In the genomic region with DNA sequence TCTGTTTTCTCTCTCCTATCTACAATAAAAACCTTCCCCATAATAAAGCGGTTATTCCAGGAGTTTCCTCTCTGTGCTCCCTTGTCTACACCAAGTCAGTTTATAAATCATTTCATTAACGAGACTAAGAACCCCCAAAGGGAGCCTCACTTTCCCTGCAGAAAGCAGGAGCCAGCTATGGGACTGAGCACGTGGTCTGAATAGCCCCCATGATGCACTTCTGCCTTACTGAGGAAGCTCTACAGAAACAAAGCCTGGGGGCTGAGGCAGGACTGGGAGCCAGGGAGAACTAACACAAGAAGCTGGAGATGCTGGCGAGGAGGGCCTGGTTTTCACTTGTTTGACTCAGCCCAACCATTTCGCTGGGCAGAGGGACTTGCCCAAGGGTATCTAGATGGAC, we compare ENCODE assay signal across 15 mouse cellular contexts. TPM values are rescaled to one million over a fixed set of nuclear protein-coding genes. Genes with fewer than 3 reads are reported as not detected.
DNase-seq lines count a peak whose midpoint lies in the region; ATAC-seq lines count a peak whose summit lies in the region.
"Had no signal": no experiment of that assay in that cellular context is flagged by ENCODE, and none has a peak within 500 bp of the region (broad histone marks: within the 10 kb centered on the region; RNA-seq: fewer than 3 reads in every experiment).

No protein-coding gene starts in this region.

- no peaks in the 10 kb centered on the region for H3K27me3 ChIP-seq in kidney, embryonic 15.5 days
- H3K27me3 ChIP-seq in neural tube, embryonic 13.5 days: no peaks in the 10 kb centered on the region
- H3K27me3 ChIP-seq in limb, embryonic 10.5 days (ENCODE audit: low read depth, poor library complexity, severe bottlenecking): no peaks in the 10 kb centered on the region

- WGBS in kidney, embryonic 15.5 days: 48% methylated on average over 5 of the region's 5 CpGs
- 34% methylated on average over 5 of the region's 5 CpGs for WGBS in neural tube, embryonic 13.5 days
- 52% methylated on average over 5 of the region's 5 CpGs for WGBS in limb, embryonic 10.5 days

- 0 out of 2 replicates have a peak overlapping the region, but pooled peaks have one; percentile 1 for H3K27ac ChIP-seq in kidney, embryonic 15.5 days
- H3K27ac ChIP-seq in neural tube, embryonic 13.5 days (replicated peaks): no peak overlapping the region; the same call in 1 of the 2 replicates
- peak overlapping the region; percentile 56 for H3K27ac ChIP-seq in limb, embryonic 10.5 days
- H3K27ac ChIP-seq: macrophage had no signal

- H3K4me3 ChIP-seq in kidney, embryonic 15.5 days (replicated peaks): no peak overlapping the region
- no peak overlapping the region for H3K4me3 ChIP-seq in neural tube, embryonic 13.5 days
- H3K4me3 ChIP-seq in limb, embryonic 10.5 days: no peak overlapping the region

- DNase-seq in kidney, postnatal 25 days: no peak
- no peak for DNase-seq in neural tube, embryonic 10.5 days (ENCODE audit: extremely low spot score, low spot score)
- no peak for DNase-seq in limb, embryonic 10.5 days (ENCODE audit: low spot score)
- no peak for DNase-seq in cerebellum, postnatal 10 days
- DNase-seq in cerebellum, postnatal 14 days: no peak
- DNase-seq: kidney, postnatal 14 days; left cerebral cortex, postnatal 4 days; right cerebral cortex, postnatal 14 days; thymus, adult 18-20 months had no signal

- no peaks in the 10 kb centered on the region for H3K9me3 ChIP-seq in kidney, embryonic 15.5 days (replicated peaks)
- H3K9me3 ChIP-seq in neural tube, embryonic 13.5 days: no peaks in the 10 kb centered on the region
- H3K9me3 ChIP-seq in limb, embryonic 10.5 days (replicated peaks): no peaks in the 10 kb centered on the region

- H3K9ac ChIP-seq in kidney, embryonic 15.5 days: no peak overlapping the region
- H3K9ac ChIP-seq in neural tube, embryonic 13.5 days: no peak overlapping the region

- H3K4me1 ChIP-seq in kidney, embryonic 15.5 days: peaks cover 9% of the 10 kb centered on the region; the same call in 1 of the 2 replicates
- peaks cover 21% of the 10 kb centered on the region for H3K4me1 ChIP-seq in neural tube, embryonic 13.5 days (replicated peaks)
- peaks cover 28% of the 10 kb centered on the region for H3K4me1 ChIP-seq in limb, embryonic 10.5 days

- ATAC-seq in kidney, embryonic 15.5 days (replicated peaks; ENCODE audit: low FRiP score): peak; percentile 49; the same call in 1 of the 2 replicates
- peak; percentile 53; the same call in 1 of the 2 replicates for ATAC-seq in neural tube, embryonic 13.5 days (ENCODE audit: low read depth)
- ATAC-seq: activated CD4-positive, CD25-positive, alpha-beta regulatory T cell, adult 4 months; hindbrain, embryonic 16.5 days had no signal

- peaks cover 73% of the 10 kb centered on the region for H3K36me3 ChIP-seq in kidney, embryonic 15.5 days
- peaks cover 30% of the 10 kb centered on the region for H3K36me3 ChIP-seq in neural tube, embryonic 13.5 days
- H3K36me3 ChIP-seq in limb, embryonic 10.5 days: peaks cover 57% of the 10 kb centered on the region

- H3K4me2 ChIP-seq in kidney, embryonic 15.5 days: no peak overlapping the region
- no peak overlapping the region for H3K4me2 ChIP-seq in neural tube, embryonic 13.5 days

RNA-seq across cellular contexts. Expression of a gene that starts 13.9 kb away (rescaled TPM):
- polyA plus RNA-seq in kidney, embryonic 15.5 days (2015; fragmentation: Nextera tagmentation; extraction: Ambion mirVana): 29.1 and 31.7 TPM in 2 replicates
- 19.1 and 19.7 TPM in 2 replicates for polyA plus RNA-seq in neural tube, embryonic 13.5 days (2015; fragmentation: Nextera tagmentation; extraction: Ambion mirVana)
- 27.9 and 28.4 TPM in 2 replicates for polyA plus RNA-seq in limb, embryonic 10.5 days (2016; fragmentation: Nextera tagmentation; extraction: Ambion mirVana)

RNA-seq across cellular contexts. Expression of a gene that starts 18.6 kb away (rescaled TPM):
- 5.6 and 8.4 TPM in 2 replicates for polyA plus RNA-seq in kidney, embryonic 15.5 days (2015; fragmentation: Nextera tagmentation; extraction: Ambion mirVana)
- not detected in 2 replicates for polyA plus RNA-seq in neural tube, embryonic 13.5 days (2015; fragmentation: Nextera tagmentation; extraction: Ambion mirVana)
- polyA plus RNA-seq in limb, embryonic 10.5 days (2016; fragmentation: Nextera tagmentation; extraction: Ambion mirVana): 0.33 and 0.50 TPM in 2 replicates
- polyA plus RNA-seq: activated CD4-positive, CD25-positive, alpha-beta regulatory T cell, adult 4 months; cortical plate, adult 2 months had no signal

RNA-seq across cellular contexts. Expression of a gene that starts 37.4 kb away (rescaled TPM):
- 77.2 and 107 TPM in 2 replicates for polyA plus RNA-seq in kidney, embryonic 15.5 days (2015; fragmentation: Nextera tagmentation; extraction: Ambion mirVana)
- 33.4 and 37.0 TPM in 2 replicates for polyA plus RNA-seq in neural tube, embryonic 13.5 days (2015; fragmentation: Nextera tagmentation; extraction: Ambion mirVana)
- 12.9 and 14.5 TPM in 2 replicates for polyA plus RNA-seq in limb, embryonic 10.5 days (2016; fragmentation: Nextera tagmentation; extraction: Ambion mirVana)

RNA-seq across cellular contexts. Expression of a gene that starts 46.2 kb away (rescaled TPM):
- 8.3 and 8.7 TPM in 2 replicates for polyA plus RNA-seq in kidney, embryonic 15.5 days (2015; fragmentation: Nextera tagmentation; extraction: Ambion mirVana)
- polyA plus RNA-seq in neural tube, embryonic 13.5 days (2015; fragmentation: Nextera tagmentation; extraction: Ambion mirVana): 9.4 and 9.8 TPM in 2 replicates
- 7.7 and 10.6 TPM in 2 replicates for polyA plus RNA-seq in limb, embryonic 10.5 days (2016; fragmentation: Nextera tagmentation; extraction: Ambion mirVana)

RNA-seq across cellular contexts. Expression of a gene that starts 46.9 kb away (rescaled TPM):
- 19.1 and 21.1 TPM in 2 replicates for polyA plus RNA-seq in kidney, embryonic 15.5 days (2015; fragmentation: Nextera tagmentation; extraction: Ambion mirVana)
- 12.7 and 14.6 TPM in 2 replicates for polyA plus RNA-seq in neural tube, embryonic 13.5 days (2015; fragmentation: Nextera tagmentation; extraction: Ambion mirVana)
- polyA plus RNA-seq in limb, embryonic 10.5 days (2016; fragmentation: Nextera tagmentation; extraction: Ambion mirVana): 17.8 and 20.0 TPM in 2 replicates
